Mouse (Mus musculus): ENCODE measurements at regions not wholly inside any gene's neighbourhood (a gene's known extent, or its start where the extent isn't known, plus 50 kb on each side); places are given as distances from the start of the nearest gene placed in this dataset.

- Histone ChIP-seq H3K27ac (ENCODE audit: control insufficient read depth, low read depth, low read length) (no peak overlapping the region), H3K4me1 (ENCODE audit: control insufficient read depth in 1 of 2, insufficient read depth in 2 of 2, low read length in 2 of 2) (no peaks in the 10 kb centered on the region), H3K9ac (ENCODE audit: control insufficient read depth, low read depth, low read length, poor library complexity, severe bottlenecking) (no peak overlapping the region), H3K27me3 (ENCODE audit: control insufficient read depth in 1 of 2, insufficient read depth in 2 of 2, low read length in 2 of 2) (no peaks in the 10 kb centered on the region), H3K4me3 (ENCODE audit: control insufficient read depth in 1 of 2, insufficient read depth in 1 of 2, low read depth in 2 of 2, low read length in 2 of 2) (no peak overlapping the region), H3K79me2 (ENCODE audit: control insufficient read depth, insufficient read depth, low read length, poor library complexity) (no peaks in the 10 kb centered on the region), H3K9me3 (replicated peaks; ENCODE audit: insufficient read depth, low read length) (no peaks in the 10 kb centered on the region), H3K36me3 (ENCODE audit: control insufficient read depth in 1 of 2, insufficient read depth in 2 of 2, low read length in 2 of 2) (no peaks in the 10 kb centered on the region)
- DNase-seq (ENCODE audit: low read depth, low spot score): no peak
- TF ChIP-seq TBP (IDR thresholded peaks at IDR 0.05; ENCODE audit: low read depth, low read length) (no peak), MAFK (IDR thresholded peaks at IDR 0.05; ENCODE audit: borderline replicate concordance, low read depth, low read length) (no peak), RAD21 (IDR thresholded peaks at IDR 0.05; ENCODE audit: low read depth, low read length) (no peak), NELFE (IDR thresholded peaks at IDR 0.05; ENCODE audit: low read depth, low read length) (no peak), MAZ (IDR thresholded peaks at IDR 0.05; ENCODE audit: low read depth, low read length) (no peak), CHD1 (IDR thresholded peaks at IDR 0.05; ENCODE audit: low read depth, low read length) (no peak), ZKSCAN1 (IDR thresholded peaks at IDR 0.05; ENCODE audit: low read depth, low read length) (no peak), JUND (IDR thresholded peaks at IDR 0.05; ENCODE audit: low read depth, low read length) (no peak), TCF12 (IDR thresholded peaks at IDR 0.05; ENCODE audit: low read depth, low read length) (no peak), USF2 (IDR thresholded peaks at IDR 0.05; ENCODE audit: borderline replicate concordance in 1 of 2, insufficient read depth in 1 of 2, low read depth in 1 of 2, low read length in 2 of 2) (no peak), POLR2AphosphoS5 (IDR thresholded peaks at IDR 0.05; ENCODE audit: borderline replicate concordance, low read depth, low read length) (no peak), MXI1 (IDR thresholded peaks at IDR 0.05; ENCODE audit: low read depth, low read length) (no peak), TAL1 (IDR thresholded peaks at IDR 0.05; ENCODE audit: low read length) (no peak), GATA1 (IDR thresholded peaks at IDR 0.05; ENCODE audit: low read depth, low read length) (no peak), UBTF (IDR thresholded peaks at IDR 0.05; ENCODE audit: borderline replicate concordance, insufficient read depth, low read depth, low read length) (no peak), BHLHE40 (IDR thresholded peaks at IDR 0.05; ENCODE audit: borderline replicate concordance, low read depth, low read length) (no peak), GABPA (IDR thresholded peaks at IDR 0.05; ENCODE audit: low read depth, low read length) (no peak), ELF1 (IDR thresholded peaks at IDR 0.05; ENCODE audit: low read depth, low read length) (no peak), CHD2 (IDR thresholded peaks at IDR 0.05; ENCODE audit: low read length) (no peak)
Measured at GRCm38 (mm10) chr7:36133658-36134143, 330.9 kb upstream of the Zfp507 start.

- no peaks in the 10 kb centered on the region for H3K79me2 ChIP-seq (ENCODE audit: control insufficient read depth, insufficient read depth, low read length, poor library complexity)
- no peaks in the 10 kb centered on the region for H3K9me3 ChIP-seq (replicated peaks; ENCODE audit: insufficient read depth, low read length)
- TF ChIP-seq NRF1 (IDR thresholded peaks at IDR 0.05; ENCODE audit: insufficient read depth, low read depth, low read length, poor library complexity, severe bottlenecking) (no peak), ZKSCAN1 (IDR thresholded peaks at IDR 0.05; ENCODE audit: low read depth, low read length) (no peak), MAZ (IDR thresholded peaks at IDR 0.05; ENCODE audit: low read depth, low read length) (no peak), ZC3H11A (IDR thresholded peaks at IDR 0.05; ENCODE audit: low read depth, low read length) (no peak), NELFE (IDR thresholded peaks at IDR 0.05; ENCODE audit: low read depth, low read length) (no peak), HCFC1 (IDR thresholded peaks at IDR 0.05; ENCODE audit: low read depth, low read length) (no peak), GATA1 (IDR thresholded peaks at IDR 0.05; ENCODE audit: low read depth, low read length) (no peak), USF1 (IDR thresholded peaks at IDR 0.05; ENCODE audit: low read depth, low read length) (no peak), POLR2AphosphoS5 (IDR thresholded peaks at IDR 0.05; ENCODE audit: borderline replicate concordance, low read depth, low read length) (no peak), E2F4 (IDR thresholded peaks at IDR 0.05; ENCODE audit: borderline replicate concordance, low read depth, low read length) (no peak)
- DNase-seq (ENCODE audit: low read depth, low spot score): no peak
- no peaks in the 10 kb centered on the region for H3K36me3 ChIP-seq (ENCODE audit: control insufficient read depth in 1 of 2, insufficient read depth in 2 of 2, low read length in 2 of 2)
- no peak overlapping the region for H3K27ac ChIP-seq (ENCODE audit: control insufficient read depth, low read depth, low read length)
- no peaks in the 10 kb centered on the region for H3K27me3 ChIP-seq (ENCODE audit: control insufficient read depth in 1 of 2, insufficient read depth in 2 of 2, low read length in 2 of 2)
- H3K4me3 ChIP-seq (ENCODE audit: control insufficient read depth in 1 of 2, insufficient read depth in 1 of 2, low read depth in 2 of 2, low read length in 2 of 2): no peak overlapping the region
- H3K9ac ChIP-seq (ENCODE audit: control insufficient read depth, low read depth, low read length, poor library complexity, severe bottlenecking): no peak overlapping the region
- H3K4me1 ChIP-seq (ENCODE audit: control insufficient read depth in 1 of 2, insufficient read depth in 2 of 2, low read length in 2 of 2): no peaks in the 10 kb centered on the region
Measured at GRCm38 (mm10) chr7:36133026-36133425, 330.2 kb upstream of the Zfp507 start.
